Mouse (Mus musculus) brain, embryonic 14.5 days (tissue): ENCODE results near the gene Ttc23.

Experiments used
- CTCF ChIP-seq: fragments of 200-500 bp; IDR thresholded peaks from 2 replicates; pipeline ENCODE4 v1.5.1; 2012; ENCODE audit warnings: inconsistent platforms, mild to moderate bottlenecking, moderate library complexity, borderline replicate concordance; ENCODE audit not compliant: insufficient read depth, insufficient read length; ENCODE audit errors: extremely low read depth
- POLR2A ChIP-seq: fragments of 200-500 bp; IDR thresholded peaks from 2 replicates; pipeline ENCODE4 v1.6.1; 2012; ENCODE audit warnings: mild to moderate bottlenecking, inconsistent platforms, borderline replicate concordance; ENCODE audit not compliant: poor library complexity, insufficient read depth, insufficient read length, severe bottlenecking; ENCODE audit errors: extremely low read depth

- no peak for TF ChIP-seq CTCF
- TF ChIP-seq POLR2A = no peak
Observed at GRCm38 (mm10) chr7:67724536-67724935, 77.3 kb downstream of the Ttc23 start.
